Mouse (Mus musculus): ENCODE measurements around the gene Ifi44. TPM values are rescaled to one million over a fixed set of nuclear protein-coding genes. Genes with fewer than 3 reads are reported as not detected.

Ifi44 gene
- 1 to 10 TPM; 4.8 to 9.1 (median 6.8) TPM for total RNA-seq (2022)

GRCm38 (mm10) chr3:151749737-151750136 lies at the start of gene Ifi44:
Ifi44 (minus strand) TSS chr3:151749960.
- DNase-seq: no peak

- DNase-seq: no peak
Measured at GRCm38 (mm10) chr3:151788622-151789021, 38.9 kb upstream of the Ifi44 start.

GRCm38 (mm10) chr3:151775089-151775488 lies 25.3 kb upstream of the Ifi44 start:
- DNase-seq: no peak

GRCm38 (mm10) chr3:151771074-151771473 lies 21.3 kb upstream of the Ifi44 start:
- peak; percentile 18 for DNase-seq

- no peak for DNase-seq
Measured at GRCm38 (mm10) chr3:151748514-151748913, 1.2 kb downstream of the Ifi44 start.

- DNase-seq: no peak
Measured at GRCm38 (mm10) chr3:151746058-151746457, 3.7 kb downstream of the Ifi44 start.

GRCm38 (mm10) chr3:151742223-151742622 lies 7.5 kb downstream of the Ifi44 start:
- DNase-seq: no peak

- no peak for DNase-seq
Measured at GRCm38 (mm10) chr3:151716246-151716645, 33.5 kb downstream of the Ifi44 start.

- no peak for DNase-seq
Measured at GRCm38 (mm10) chr3:151707335-151707734, 42.4 kb downstream of the Ifi44 start.

Other genes starting within 250 kb of the Ifi44 start
- not detected for gene Ifi44l, start 12.9 kb upstream of the Ifi44 start, total RNA-seq (2022)
- gene Ptgfr, start 87.7 kb upstream of the Ifi44 start, total RNA-seq (2022): 1 to 10 TPM in 3 of 4 experiments, under 1 TPM in 1; 0.56 to 2.4 (median 1.8) TPM